Mouse (Mus musculus): ENCODE data around the gene Ssr2.

DNA sequence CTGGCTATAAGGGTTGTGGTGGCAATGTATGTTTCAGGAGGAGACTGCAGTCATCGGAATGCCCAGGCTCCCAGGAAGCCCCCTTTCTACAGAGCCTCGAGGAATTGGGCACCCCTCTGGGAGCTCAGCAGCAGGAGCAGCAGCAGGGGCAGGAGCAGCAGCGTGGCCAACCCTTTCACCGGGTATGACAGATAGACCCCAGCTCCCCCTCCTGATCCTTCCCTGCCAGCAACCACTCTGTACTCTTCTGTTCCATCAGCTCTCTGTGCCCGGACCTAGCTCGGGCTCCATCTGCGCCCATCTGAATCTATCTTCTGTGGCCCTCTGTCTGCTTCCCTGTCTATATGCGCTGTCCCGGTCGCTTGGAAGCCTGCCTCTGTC is 32.1 kb downstream of the Ssr2 start:
- TF ChIP-seq CTCF (IDR thresholded peaks at IDR 0.05; ENCODE audit: control insufficient read depth, insufficient read depth, low read length) = no peak
- no peak for TF ChIP-seq POLR2A (IDR thresholded peaks at IDR 0.05; ENCODE audit: borderline replicate concordance, control insufficient read depth, low read depth, low read length)

Measured in bone marrow, adult 2 months (tissue).